Mouse (Mus musculus) midbrain, embryonic 13.5 days (tissue): ENCODE measurements at regions not wholly inside any gene's neighbourhood (a gene's known extent, or its start where the extent isn't known, plus 50 kb on each side); places are given as distances from the start of the nearest gene placed in this dataset.

ENCODE experiments used
- ATAC-seq: fragments of 200-750 bp; cut with Nextera tagmentation; 2 replicates; pipeline ENCODE4 v1.8.0; 2017; ENCODE audit warnings: mild to moderate bottlenecking, moderate TSS enrichment, moderate library complexity
- H3K27ac ChIP-seq: fragments of 300-500 bp; sonication (generic); 2 replicates; pipeline ENCODE4 v1.5.1; 2015; ENCODE audit warnings: inconsistent platforms, mild to moderate bottlenecking, moderate library complexity
- H3K27me3 ChIP-seq: fragments of 300-500 bp; sonication (generic); 2 replicates; pipeline ENCODE4 v1.6.1; 2015; ENCODE audit warnings: mild to moderate bottlenecking, inconsistent platforms
- H3K36me3 ChIP-seq: fragments of 300-500 bp; sonication (generic); 2 replicates; pipeline ENCODE4 v1.6.1; 2015; ENCODE audit warnings: mild to moderate bottlenecking, inconsistent platforms
- H3K4me1 ChIP-seq: fragments of 300-500 bp; sonication (generic); replicated peaks from 2 replicates; pipeline ENCODE4 v1.6.1; 2015; ENCODE audit warnings: inconsistent platforms
- H3K4me2 ChIP-seq: fragments of 300-500 bp; sonication (generic); replicated peaks from 2 replicates; pipeline ENCODE4 v1.6.1; 2015; ENCODE audit warnings: moderate library complexity, mild to moderate bottlenecking, inconsistent platforms
- H3K4me3 ChIP-seq: fragments of 300-500 bp; sonication (generic); replicated peaks from 2 replicates; pipeline ENCODE4 v1.5.1; 2015; ENCODE audit warnings: mild to moderate bottlenecking, inconsistent platforms
- H3K9ac ChIP-seq: fragments of 300-500 bp; sonication (generic); replicated peaks from 2 replicates; pipeline ENCODE4 v1.6.1; 2015; ENCODE audit warnings: mild to moderate bottlenecking, inconsistent platforms
- H3K9me3 ChIP-seq: fragments of 300-500 bp; sonication (generic); 2 replicates; pipeline ENCODE4 v1.6.1; 2016; ENCODE audit warnings: mild to moderate bottlenecking, inconsistent platforms
- WGBS: fragments of 180-500 bp; shearing (Covaris S2); methylation state at CpG from one replicate; pipeline ENCODE4 v1.1.7; 2015; 5-methylcytosine and 5-hydroxymethylcytosine counted together

GRCm38 (mm10) chr2:94248948-94249347 is 91.2 kb upstream of the Hsd17b12 start:
- Histone ChIP-seq H3K9ac (no peak overlapping the region), H3K4me3 (no peak overlapping the region), H3K4me1 (peaks cover 38% of the 10 kb centered on the region), H3K9me3 (no peaks in the 10 kb centered on the region), H3K4me2 (no peak overlapping the region), H3K27me3 (peaks cover 12% of the 10 kb centered on the region), H3K36me3 (no peaks in the 10 kb centered on the region), H3K27ac (no peak overlapping the region)
- no peak for ATAC-seq
- 72% methylated on average over 3 of the region's 3 CpGs for WGBS

GRCm38 (mm10) chr2:94246851-94247471 is 89.2 kb upstream of the Hsd17b12 start:
- under 1% methylated on average over 30 of the region's 30 CpGs for WGBS
- no peaks in the 10 kb centered on the region for H3K36me3 ChIP-seq
- peak; percentile 93 for ATAC-seq
- H3K9me3 ChIP-seq, result no peaks in the 10 kb centered on the region
- H3K4me1 ChIP-seq, result peaks cover 57% of the 10 kb centered on the region
- H3K4me3 ChIP-seq, result peak overlapping the region; percentile 49
- H3K9ac ChIP-seq, result peak overlapping the region; percentile 74
- H3K4me2 ChIP-seq, result peak overlapping the region; percentile 73
- H3K27ac ChIP-seq, result peak overlapping the region; percentile 97
- peaks cover 32% of the 10 kb centered on the region for H3K27me3 ChIP-seq

- H3K4me3 ChIP-seq, result peak overlapping the region; percentile 49
- peaks cover 39% of the 10 kb centered on the region for H3K27me3 ChIP-seq
- H3K9me3 ChIP-seq, result no peaks in the 10 kb centered on the region
- H3K36me3 ChIP-seq, result no peaks in the 10 kb centered on the region
- H3K4me2 ChIP-seq, result peak overlapping the region; percentile 73
- peak overlapping the region; percentile 97 for H3K27ac ChIP-seq
- peak; percentile 2; the same call in 1 of the 2 replicates for ATAC-seq
- 34% methylated on average over 9 of the region's 9 CpGs for whole genome bisulfite sequencing
- H3K4me1 ChIP-seq, result peaks cover 65% of the 10 kb centered on the region
- H3K9ac ChIP-seq, result peak overlapping the region; percentile 74
These were observed 88.4 kb upstream of the Hsd17b12 start for GRCm38 (mm10) chr2:94246180-94246611.

- Histone ChIP-seq H3K9ac (peak overlapping the region; percentile 74), H3K4me1 (peaks cover 73% of the 10 kb centered on the region), H3K9me3 (no peaks in the 10 kb centered on the region), H3K4me2 (peak overlapping the region; percentile 73), H3K36me3 (no peaks in the 10 kb centered on the region), H3K4me3 (peak overlapping the region; percentile 49), H3K27ac (peak overlapping the region; percentile 97; the same call in 1 of the 2 replicates), H3K27me3 (peaks cover 47% of the 10 kb centered on the region)
- ATAC-seq, result peak; percentile 52
- under 1% methylated on average over 16 of the region's 16 CpGs for WGBS
These were observed 87.7 kb upstream of the Hsd17b12 start for GRCm38 (mm10) chr2:94245305-94245959.

- 3% methylated on average over 9 of the region's 9 CpGs for WGBS
- Histone ChIP-seq H3K4me3 (peak overlapping the region; percentile 34; the same call in 1 of the 2 replicates), H3K4me1 (peaks cover 85% of the 10 kb centered on the region), H3K27me3 (peaks cover 60% of the 10 kb centered on the region), H3K27ac (no peak overlapping the region), H3K4me2 (peak overlapping the region; percentile 73), H3K9ac (no peak overlapping the region), H3K36me3 (no peaks in the 10 kb centered on the region), H3K9me3 (no peaks in the 10 kb centered on the region)
- no peak for ATAC-seq
These were observed 86.4 kb upstream of the Hsd17b12 start for GRCm38 (mm10) chr2:94244140-94244539.

GRCm38 (mm10) chr2:94243053-94243916 is 85.5 kb upstream of the Hsd17b12 start:
- Histone ChIP-seq H3K4me3 (peak overlapping the region; percentile 34), H3K9me3 (no peaks in the 10 kb centered on the region), H3K4me2 (peak overlapping the region; percentile 73), H3K27ac (no peak overlapping the region), H3K27me3 (peaks cover 69% of the 10 kb centered on the region), H3K9ac (peak overlapping the region; percentile 19; the same call in 1 of the 2 replicates), H3K36me3 (no peaks in the 10 kb centered on the region), H3K4me1 (peaks cover 84% of the 10 kb centered on the region)
- no peak for ATAC-seq
- WGBS, result under 1% methylated on average over 50 of the region's 50 CpGs

GRCm38 (mm10) chr2:94242406-94243052 is 84.8 kb upstream of the Hsd17b12 start:
- peak overlapping the region; percentile 87 for H3K4me2 ChIP-seq
- H3K27me3 ChIP-seq, result peaks cover 76% of the 10 kb centered on the region
- 0% methylated on average over 7 of the region's 7 CpGs for WGBS
- no peaks in the 10 kb centered on the region for H3K36me3 ChIP-seq
- H3K4me3 ChIP-seq, result peak overlapping the region; percentile 34
- no peaks in the 10 kb centered on the region for H3K9me3 ChIP-seq
- no peak for ATAC-seq
- H3K9ac ChIP-seq, result no peak overlapping the region; the same call in 1 of the 2 replicates
- H3K27ac ChIP-seq, result no peak overlapping the region
- H3K4me1 ChIP-seq, result peaks cover 77% of the 10 kb centered on the region

- H3K4me3 ChIP-seq, result peak overlapping the region; percentile 47; the same call in 1 of the 2 replicates
- peak overlapping the region; percentile 87 for H3K4me2 ChIP-seq
- H3K27me3 ChIP-seq, result peaks cover 78% of the 10 kb centered on the region
- 2% methylated on average over 4 of the region's 4 CpGs for WGBS
- H3K4me1 ChIP-seq, result peaks cover 75% of the 10 kb centered on the region
- H3K36me3 ChIP-seq, result no peaks in the 10 kb centered on the region
- no peak overlapping the region for H3K27ac ChIP-seq
- no peaks in the 10 kb centered on the region for H3K9me3 ChIP-seq
- ATAC-seq, result no peak
- no peak overlapping the region for H3K9ac ChIP-seq
These were observed 84.3 kb upstream of the Hsd17b12 start for GRCm38 (mm10) chr2:94242051-94242397.

GRCm38 (mm10) chr2:94241301-94242050 is 83.7 kb upstream of the Hsd17b12 start:
- H3K4me2 ChIP-seq, result peak overlapping the region; percentile 87
- H3K4me3 ChIP-seq, result peak overlapping the region; percentile 47
- H3K27me3 ChIP-seq, result peaks cover 83% of the 10 kb centered on the region
- H3K27ac ChIP-seq, result no peak overlapping the region
- ATAC-seq, result 0 out of 2 replicates have a peak, but pooled peaks have one; percentile 14
- peaks cover 72% of the 10 kb centered on the region for H3K4me1 ChIP-seq
- peak overlapping the region; percentile 55 for H3K9ac ChIP-seq
- under 1% methylated on average over 55 of the region's 55 CpGs for WGBS
- H3K9me3 ChIP-seq, result no peaks in the 10 kb centered on the region
- H3K36me3 ChIP-seq, result no peaks in the 10 kb centered on the region

GRCm38 (mm10) chr2:94240411-94240810 is 82.6 kb upstream of the Hsd17b12 start:
- 2% methylated on average over 17 of the region's 17 CpGs for WGBS

GRCm38 (mm10) chr2:94239573-94239972 is 81.8 kb upstream of the Hsd17b12 start:
- Histone ChIP-seq H3K9me3 (no peaks in the 10 kb centered on the region), H3K36me3 (no peaks in the 10 kb centered on the region), H3K4me3 (no peak overlapping the region), H3K9ac (no peak overlapping the region), H3K4me1 (peaks cover 54% of the 10 kb centered on the region), H3K4me2 (no peak overlapping the region; the same call in 1 of the 2 replicates), H3K27ac (no peak overlapping the region), H3K27me3 (peaks cover 78% of the 10 kb centered on the region)
- WGBS, result 12% methylated on average over 9 of the region's 9 CpGs
- ATAC-seq, result no peak

More at GRCm38 (mm10) chr2:94240411-94240810, 82.6 kb upstream of the Hsd17b12 start:
- Histone ChIP-seq H3K4me1 (peaks cover 62% of the 10 kb centered on the region), H3K9me3 (no peaks in the 10 kb centered on the region), H3K9ac (peak overlapping the region; percentile 32), H3K4me2 (peak overlapping the region; percentile 87), H3K36me3 (no peaks in the 10 kb centered on the region), H3K27ac (no peak overlapping the region), H3K27me3 (peaks cover 83% of the 10 kb centered on the region), H3K4me3 (peak overlapping the region; percentile 47)
- no peak for ATAC-seq
